Mouse (Mus musculus) myocyte (in vitro differentiated cells): ENCODE results near the gene Caprin1. TPM values are rescaled to one million over a fixed set of nuclear protein-coding genes. Genes with fewer than 3 reads are reported as not detected.

Source experiments
- H3K27me3 ChIP-seq: one replicate; pipeline ENCODE4 v1.6.1; 2011; ENCODE audit not compliant: control insufficient read depth, insufficient read depth, insufficient read length
- H3K36me3 ChIP-seq: one replicate; pipeline ENCODE4 v1.6.1; 2011; ENCODE audit not compliant: control insufficient read depth, insufficient read depth
- H3K4me2 ChIP-seq: one replicate; pipeline ENCODE4 v1.6.1; 2011; ENCODE audit warnings: low read depth, control low read depth
- H3K4me3 ChIP-seq: one replicate; pipeline ENCODE4 v1.5.1; 2011; ENCODE audit warnings: mild to moderate bottlenecking, control low read depth, moderate library complexity
- H3K79me2 ChIP-seq: one replicate; pipeline ENCODE4 v1.6.1; 2011; ENCODE audit not compliant: control insufficient read depth, insufficient read depth
- H3ac ChIP-seq: one replicate; pipeline ENCODE4 v1.6.1; 2011; ENCODE audit not compliant: control insufficient read depth, insufficient read length
- CEBPB ChIP-seq: IDR thresholded peaks from 2 replicates; pipeline ENCODE4 v1.6.1; 2011; ENCODE audit warnings: mild to moderate bottlenecking, moderate library complexity; ENCODE audit not compliant: poor library complexity, insufficient read depth, severe bottlenecking
- E2F4 ChIP-seq: IDR thresholded peaks from one replicate; pipeline ENCODE4 v1.6.1; 2011; ENCODE audit warnings: mild to moderate bottlenecking, control low read depth, moderate library complexity; ENCODE audit not compliant: insufficient read depth
- MAX ChIP-seq: IDR thresholded peaks from one replicate; pipeline ENCODE4 v1.6.1; 2011; ENCODE audit warnings: low read depth, mild to moderate bottlenecking, control low read depth
- MYOD1 ChIP-seq, 3 experiments: IDR thresholded peaks; one replicate each; pipeline ENCODE4 v1.6.1; 2011; ENCODE audit warnings: control low read depth in 2 of 3, low read depth in 2 of 3, mild to moderate bottlenecking in 2 of 3, moderate library complexity in 1 of 3; ENCODE audit not compliant: insufficient read length in 2 of 3, control insufficient read depth in 1 of 3
- MYOG ChIP-seq, 3 experiments: IDR thresholded peaks; one replicate each; pipeline ENCODE4 v1.6.1; 2011; ENCODE audit warnings: control low read depth in 2 of 3, low read depth in 2 of 3, mild to moderate bottlenecking in 2 of 3; ENCODE audit not compliant: insufficient read length in 2 of 3, control insufficient read depth in 1 of 3, insufficient read depth in 1 of 3
- POLR2A ChIP-seq: IDR thresholded peaks from one replicate; pipeline ENCODE4 v1.6.1; 2011; ENCODE audit warnings: low read depth, mild to moderate bottlenecking, control low read depth, moderate library complexity; ENCODE audit not compliant: insufficient read length
- POLR2AphosphoS2 ChIP-seq: IDR thresholded peaks from one replicate; pipeline ENCODE4 v1.6.1; 2011; ENCODE audit warnings: low read depth, control low read depth; ENCODE audit not compliant: insufficient read length
- REST ChIP-seq: IDR thresholded peaks from one replicate; pipeline ENCODE4 v1.6.1; 2011; ENCODE audit warnings: mild to moderate bottlenecking, control low read depth, moderate library complexity; ENCODE audit not compliant: insufficient read depth, insufficient read length
- SRF ChIP-seq: IDR thresholded peaks from one replicate; pipeline ENCODE4 v1.6.1; 2011; ENCODE audit warnings: low read depth; ENCODE audit not compliant: control insufficient read depth, insufficient read length
- TCF12 ChIP-seq: IDR thresholded peaks from one replicate; pipeline ENCODE4 v1.6.1; 2011; ENCODE audit warnings: mild to moderate bottlenecking, control low read depth; ENCODE audit not compliant: poor library complexity, insufficient read depth, severe bottlenecking
- TCF3 ChIP-seq: IDR thresholded peaks from one replicate; pipeline ENCODE4 v1.6.1; 2011; ENCODE audit warnings: low read depth, control low read depth; ENCODE audit not compliant: insufficient read length
- USF1 ChIP-seq: IDR thresholded peaks from one replicate; pipeline ENCODE4 v1.6.1; 2011; ENCODE audit warnings: low read depth, mild to moderate bottlenecking, control low read depth, moderate library complexity
- polyA plus RNA-seq: library from polyadenylated mRNA; unstranded; fragments of >200 nt; fragmentation: generic; extraction: Trizol; gene quantifications from one replicate; pipeline ENCODE4 v1.2.1, GENCODE M21; 2012; ENCODE audit warnings: missing spikeins

Caprin1 gene
- polyA plus RNA-seq: 99.6 TPM

DNA sequence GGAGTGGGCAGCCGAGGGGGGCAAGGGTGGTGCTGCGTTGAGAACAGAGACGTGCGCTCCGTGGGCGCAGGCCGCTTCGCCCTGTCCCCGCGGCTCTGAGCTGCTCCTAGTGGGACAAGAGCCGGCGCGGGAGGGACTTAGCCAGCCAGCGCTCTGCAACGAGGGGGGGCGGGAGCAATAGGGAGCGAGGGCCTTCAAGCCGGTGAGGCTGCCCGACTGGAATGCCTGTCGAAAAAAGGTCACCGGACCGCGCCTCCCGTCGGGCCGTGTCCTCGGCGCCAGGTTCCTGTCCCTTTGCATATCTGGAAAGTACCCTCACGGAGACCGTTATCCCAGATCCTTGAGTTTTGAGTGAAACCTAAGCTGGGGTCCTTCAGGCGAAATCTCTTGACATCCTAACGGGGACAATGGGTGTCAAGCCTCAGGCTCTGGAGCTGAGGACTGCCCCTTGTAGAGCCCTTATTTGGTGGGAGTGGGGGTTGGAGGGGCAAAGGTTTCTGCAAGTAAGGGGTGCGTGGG is at the start of gene Caprin1:
Gene Caprin1, minus strand, starts transcription at position 159 of the 519 bp plus-strand sequence.
- peaks cover 25% of the 10 kb centered on the region for H3K36me3 ChIP-seq
- H3K27me3 ChIP-seq: no peaks in the 10 kb centered on the region
- H3K4me2 ChIP-seq: peak within 1 kb of the TSS; percentile 72
- H3K79me2 ChIP-seq: peaks cover 42% of the 10 kb centered on the region
- H3K4me3 ChIP-seq: peak within 1 kb of the TSS; percentile 99
- TF ChIP-seq MYOG (IDR thresholded peaks at IDR 0.05; ENCODE audit: control insufficient read depth in 1 of 3, insufficient read depth in 1 of 3, insufficient read length in 2 of 3, low read depth in 2 of 3) (peak in 1 of 3 experiments; percentile 27), SRF (peak; percentile 94), REST (peak; percentile 22), TCF3 (no peak), E2F4 (no peak), POLR2A (peak; percentile 96), TCF12 (no peak), MYOD1 (IDR thresholded peaks at IDR 0.05; ENCODE audit: control insufficient read depth in 1 of 3, insufficient read length in 2 of 3, low read depth in 2 of 3) (no peak), MAX (peak; percentile 98), CEBPB (no peak), POLR2AphosphoS2 (peak; percentile 94), USF1 (no peak)
- H3ac ChIP-seq: peak within 1 kb of the TSS; percentile 73

DNA sequence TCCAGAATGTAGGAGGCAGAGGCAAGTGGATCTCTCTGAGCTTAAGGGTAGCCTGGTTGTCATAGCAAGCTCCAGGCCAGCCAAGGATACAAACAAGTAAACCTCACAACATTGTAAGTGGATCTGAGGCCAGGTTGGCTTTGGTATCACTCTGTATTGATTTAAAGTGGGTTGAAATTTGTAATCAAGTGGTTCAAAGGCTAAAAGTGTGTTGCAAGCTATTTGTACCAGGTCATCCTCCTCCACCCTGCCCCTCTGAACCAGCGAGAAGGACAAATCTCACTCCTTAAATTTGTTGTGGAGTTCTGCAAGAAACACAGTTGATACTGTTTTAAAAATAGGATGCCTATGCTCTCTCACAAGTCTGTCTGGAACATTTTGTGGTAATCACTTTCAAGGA is 49.4 kb upstream of the Caprin1 start:
- H3K79me2 ChIP-seq: no peaks in the 10 kb centered on the region

DNA sequence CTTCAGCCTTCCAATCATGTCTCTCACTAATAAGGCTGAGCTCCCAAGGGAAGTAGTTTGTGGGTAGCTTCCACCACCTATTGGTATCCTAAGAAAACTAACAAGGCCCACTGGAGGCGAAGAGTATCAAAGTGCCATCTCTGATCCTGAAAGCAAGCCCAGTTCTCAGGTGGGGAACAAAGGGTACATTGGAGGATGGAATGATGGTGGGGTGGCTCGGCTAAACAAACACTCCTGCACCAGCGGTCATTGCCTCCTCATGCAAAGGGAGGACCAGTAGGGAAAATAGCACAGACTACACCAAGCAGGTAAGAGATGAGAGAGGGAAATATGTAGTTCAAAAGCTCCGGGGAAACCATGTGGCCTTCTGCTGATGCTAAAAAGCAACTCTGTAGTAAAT is 48.8 kb upstream of the Caprin1 start:
- H3K4me2 ChIP-seq: no peak overlapping the region
- TF ChIP-seq E2F4 (no peak), MAX (no peak), TCF3 (no peak), USF1 (no peak), MYOD1 (IDR thresholded peaks at IDR 0.05; ENCODE audit: control insufficient read depth in 1 of 3, insufficient read length in 2 of 3, low read depth in 2 of 3) (no peak), MYOG (IDR thresholded peaks at IDR 0.05; ENCODE audit: control insufficient read depth in 1 of 3, insufficient read depth in 1 of 3, insufficient read length in 2 of 3, low read depth in 2 of 3) (no peak), POLR2AphosphoS2 (no peak), CEBPB (no peak), TCF12 (no peak)
- peaks cover 8% of the 10 kb centered on the region for H3K27me3 ChIP-seq
- no peak overlapping the region for H3K4me3 ChIP-seq
- no peak overlapping the region for H3ac ChIP-seq
- H3K36me3 ChIP-seq: no peaks in the 10 kb centered on the region
- H3K79me2 ChIP-seq: no peaks in the 10 kb centered on the region

More for the DNA sequence above, 49.4 kb upstream of the Caprin1 start:
- Histone ChIP-seq H3K27me3 (peaks cover 8% of the 10 kb centered on the region), H3ac (no peak overlapping the region), H3K4me3 (no peak overlapping the region), H3K4me2 (no peak overlapping the region), H3K36me3 (no peaks in the 10 kb centered on the region)
- TF ChIP-seq MYOD1 (IDR thresholded peaks at IDR 0.05; ENCODE audit: control insufficient read depth in 1 of 3, insufficient read length in 2 of 3, low read depth in 2 of 3): no peak
- TF ChIP-seq MYOG (IDR thresholded peaks at IDR 0.05; ENCODE audit: control insufficient read depth in 1 of 3, insufficient read depth in 1 of 3, insufficient read length in 2 of 3, low read depth in 2 of 3): no peak
- no peak for TF ChIP-seq USF1
- TF ChIP-seq CEBPB: no peak
- TF ChIP-seq TCF3: no peak
- no peak for TF ChIP-seq POLR2A
- no peak for TF ChIP-seq REST
- no peak for TF ChIP-seq TCF12
- no peak for TF ChIP-seq E2F4
- no peak for TF ChIP-seq SRF
- no peak for TF ChIP-seq MAX
- no peak for TF ChIP-seq POLR2AphosphoS2

DNA sequence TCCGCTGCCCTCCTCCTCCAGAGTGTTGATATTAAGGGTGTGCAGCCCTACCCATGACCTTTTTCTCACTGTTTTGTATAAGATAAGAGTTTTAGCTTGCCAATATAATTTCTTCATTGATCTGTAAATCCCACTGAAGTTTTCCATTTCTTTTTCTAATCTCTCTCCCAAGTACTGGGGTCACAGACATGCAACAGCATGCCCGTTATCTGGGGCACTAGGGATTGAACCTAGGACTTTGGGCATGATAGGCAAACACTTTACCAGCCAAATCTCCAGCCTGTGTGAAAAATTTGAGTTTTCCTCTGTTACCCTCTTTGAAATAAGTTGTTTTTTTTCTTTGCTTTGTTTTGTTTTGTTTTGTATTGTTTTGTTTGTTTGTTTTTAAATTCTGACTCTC is 46.6 kb upstream of the Caprin1 start:
- Histone ChIP-seq H3K4me2 (no peak overlapping the region), H3K4me3 (no peak overlapping the region), H3K36me3 (no peaks in the 10 kb centered on the region), H3K79me2 (no peaks in the 10 kb centered on the region), H3ac (no peak overlapping the region), H3K27me3 (peaks cover 8% of the 10 kb centered on the region)
- TF ChIP-seq TCF3 (no peak), E2F4 (no peak), TCF12 (no peak), POLR2A (no peak), MAX (no peak)

DNA sequence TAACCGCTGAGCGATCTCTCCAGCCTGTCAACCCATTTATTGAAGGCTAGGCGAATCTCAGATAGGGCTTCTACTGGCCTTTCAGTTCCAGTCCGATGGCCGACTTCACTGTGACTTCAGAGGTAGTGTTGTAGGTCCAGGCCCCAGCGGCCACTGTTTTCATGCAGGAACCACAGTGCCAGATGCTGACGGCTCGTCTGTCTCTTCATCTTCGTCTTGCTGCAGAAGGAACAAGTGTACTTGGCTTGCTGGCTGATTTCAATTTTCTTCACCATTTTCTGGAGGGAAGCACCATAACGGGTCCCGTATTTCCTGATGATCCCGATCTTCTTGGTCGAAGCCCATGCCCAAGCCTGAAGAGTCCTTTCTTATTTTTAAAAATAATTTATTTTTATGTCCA is 45.9 kb upstream of the Caprin1 start:
- Histone ChIP-seq H3K79me2 (no peaks in the 10 kb centered on the region), H3K27me3 (peaks cover 8% of the 10 kb centered on the region), H3K4me2 (no peak overlapping the region), H3ac (no peak overlapping the region), H3K4me3 (no peak overlapping the region), H3K36me3 (no peaks in the 10 kb centered on the region)
- no peak for TF ChIP-seq POLR2A
- no peak for TF ChIP-seq REST
- no peak for TF ChIP-seq POLR2AphosphoS2
- TF ChIP-seq MAX: no peak
- TF ChIP-seq MYOD1 (IDR thresholded peaks at IDR 0.05; ENCODE audit: control insufficient read depth in 1 of 3, insufficient read length in 2 of 3, low read depth in 2 of 3): no peak
- TF ChIP-seq MYOG (IDR thresholded peaks at IDR 0.05; ENCODE audit: control insufficient read depth in 1 of 3, insufficient read depth in 1 of 3, insufficient read length in 2 of 3, low read depth in 2 of 3): no peak
- no peak for TF ChIP-seq E2F4
- TF ChIP-seq USF1: no peak
- TF ChIP-seq CEBPB: no peak
- no peak for TF ChIP-seq TCF12
- no peak for TF ChIP-seq SRF
- no peak for TF ChIP-seq TCF3
